Mouse (Mus musculus): Measurements from ENCODE around the gene Mpv17l. TPM values are rescaled to one million over a fixed set of nuclear protein-coding genes. Genes with fewer than 3 reads are reported as not detected.
"Not testable (repeated sequence)": the region's sequence is repeated elsewhere in the genome, so short reads cannot be mapped to it uniquely, and the experiment has no call there.

The Mpv17l gene
- total and polyA plus RNA-seq, 3 experiments = 0.51 to 1.3 (median 0.69) TPM

GRCm38 (mm10) chr16:13972051-13972450, 69.1 kb downstream of the Mpv17l start:
- H3K4me3 ChIP-seq (replicated peaks in 1 of 3; ENCODE audit: low read depth in 2 of 3, low read length in 2 of 3, poor library complexity in 1 of 3) = no peak overlapping the region
- in situ Hi-C loops (cut with MboI; ENCODE audit: low pct_ligation_motif_present, low pct_unique_long_range_greater_than_20kb, low sequenced_read_pairs) (no loop called here), dilution Hi-C loops (cut with MboI; ENCODE audit: extremely low pct_ligation_motif_present, extremely low pct_unique_long_range_greater_than_20kb, low sequenced_read_pairs) (no loop called here)
- no peaks in the 10 kb centered on the region for H3K79me2 ChIP-seq (replicated peaks; ENCODE audit: control insufficient read depth, extremely low read depth, insufficient read depth, poor library complexity, severe bottlenecking)
- no peaks in the 10 kb centered on the region for H3K27me3 ChIP-seq (replicated peaks)
- peaks cover 0 to 4% of the 10 kb centered on the region in 2 experiments; a peak in 2 of 4 replicates for H3K4me1 ChIP-seq (ENCODE audit: control insufficient read depth in 1 of 2, insufficient read depth in 2 of 2)
- no peaks in the 10 kb centered on the region for H3K36me3 ChIP-seq (replicated peaks in 1 of 2; ENCODE audit: control insufficient read depth in 1 of 2, insufficient read depth in 1 of 2, low read length in 1 of 2)
- TF ChIP-seq USF2 (conservative IDR thresholded peaks at IDR 0.05; ENCODE audit: low read depth, low read length) (peak; percentile 22; the same call in 1 of the 2 replicates), USF1 (IDR thresholded peaks at IDR 0.05; ENCODE audit: low read depth, low read length) (0 out of 2 replicates have a peak, but pooled peaks have one; percentile 12), RAD21 (IDR thresholded peaks at IDR 0.05; ENCODE audit: low read depth, low read length) (no peak)
- no peak overlapping the region for H3K27ac ChIP-seq (ENCODE audit: insufficient read depth, low read depth)
- H3K9me3 ChIP-seq (replicated peaks; ENCODE audit: low read length) = no peaks in the 10 kb centered on the region
- H3K9ac ChIP-seq (ENCODE audit: insufficient read depth, low read depth) = no peak overlapping the region
- DNase-seq (ENCODE audit: extremely low read depth) = no peak
- H3K4me2 ChIP-seq (ENCODE audit: insufficient read depth, low read depth, poor library complexity, severe bottlenecking) = no peak overlapping the region

GRCm38 (mm10) chr16:13976358-13976896, 73.5 kb downstream of the Mpv17l start:
- H3K9me3 ChIP-seq (replicated peaks; ENCODE audit: low read length); DNase-seq (ENCODE audit: extremely low read depth); H3K4me2 ChIP-seq (ENCODE audit: insufficient read depth, low read depth, poor library complexity, severe bottlenecking); dilution Hi-C loops (cut with MboI; ENCODE audit: extremely low pct_ligation_motif_present, extremely low pct_unique_long_range_greater_than_20kb, low sequenced_read_pairs); H3K79me2 ChIP-seq (replicated peaks; ENCODE audit: control insufficient read depth, extremely low read depth, insufficient read depth, poor library complexity, severe bottlenecking); in situ Hi-C loops (cut with MboI; ENCODE audit: low pct_ligation_motif_present, low pct_unique_long_range_greater_than_20kb, low sequenced_read_pairs); H3K27me3 ChIP-seq (replicated peaks); H3K27ac ChIP-seq (ENCODE audit: insufficient read depth, low read depth); H3K4me3 ChIP-seq (replicated peaks in 1 of 3; ENCODE audit: low read depth in 2 of 3, low read length in 2 of 3, poor library complexity in 1 of 3); H3K4me1 ChIP-seq (ENCODE audit: control insufficient read depth in 1 of 2, insufficient read depth in 2 of 2); H3K36me3 ChIP-seq (replicated peaks in 1 of 2; ENCODE audit: control insufficient read depth in 1 of 2, insufficient read depth in 1 of 2, low read length in 1 of 2); H3K9ac ChIP-seq (ENCODE audit: insufficient read depth, low read depth): not testable (repeated sequence)

GRCm38 (mm10) chr16:13977026-13977425, 74.1 kb downstream of the Mpv17l start:
- DNase-seq (ENCODE audit: extremely low read depth); dilution Hi-C loops (cut with MboI; ENCODE audit: extremely low pct_ligation_motif_present, extremely low pct_unique_long_range_greater_than_20kb, low sequenced_read_pairs); H3K79me2 ChIP-seq (replicated peaks; ENCODE audit: control insufficient read depth, extremely low read depth, insufficient read depth, poor library complexity, severe bottlenecking); H3K36me3 ChIP-seq (replicated peaks in 1 of 2; ENCODE audit: control insufficient read depth in 1 of 2, insufficient read depth in 1 of 2, low read length in 1 of 2); H3K9ac ChIP-seq (ENCODE audit: insufficient read depth, low read depth); H3K27me3 ChIP-seq (replicated peaks); H3K27ac ChIP-seq (ENCODE audit: insufficient read depth, low read depth); H3K4me2 ChIP-seq (ENCODE audit: insufficient read depth, low read depth, poor library complexity, severe bottlenecking); H3K4me1 ChIP-seq (ENCODE audit: control insufficient read depth in 1 of 2, insufficient read depth in 2 of 2); H3K4me3 ChIP-seq (replicated peaks in 1 of 3; ENCODE audit: low read depth in 2 of 3, low read length in 2 of 3, poor library complexity in 1 of 3); in situ Hi-C loops (cut with MboI; ENCODE audit: low pct_ligation_motif_present, low pct_unique_long_range_greater_than_20kb, low sequenced_read_pairs); H3K9me3 ChIP-seq (replicated peaks; ENCODE audit: low read length): not testable (repeated sequence)

- dilution Hi-C loops (cut with MboI; ENCODE audit: extremely low pct_ligation_motif_present, extremely low pct_unique_long_range_greater_than_20kb, low sequenced_read_pairs); H3K27ac ChIP-seq (ENCODE audit: insufficient read depth, low read depth); H3K36me3 ChIP-seq (replicated peaks in 1 of 2; ENCODE audit: control insufficient read depth in 1 of 2, insufficient read depth in 1 of 2, low read length in 1 of 2); DNase-seq (ENCODE audit: extremely low read depth); H3K4me2 ChIP-seq (ENCODE audit: insufficient read depth, low read depth, poor library complexity, severe bottlenecking); H3K27me3 ChIP-seq (replicated peaks); H3K79me2 ChIP-seq (replicated peaks; ENCODE audit: control insufficient read depth, extremely low read depth, insufficient read depth, poor library complexity, severe bottlenecking); H3K4me1 ChIP-seq (ENCODE audit: control insufficient read depth in 1 of 2, insufficient read depth in 2 of 2); H3K9me3 ChIP-seq (replicated peaks; ENCODE audit: low read length); H3K4me3 ChIP-seq (replicated peaks in 1 of 3; ENCODE audit: low read depth in 2 of 3, low read length in 2 of 3, poor library complexity in 1 of 3); H3K9ac ChIP-seq (ENCODE audit: insufficient read depth, low read depth); in situ Hi-C loops (cut with MboI; ENCODE audit: low pct_ligation_motif_present, low pct_unique_long_range_greater_than_20kb, low sequenced_read_pairs): not testable (repeated sequence)
Observed at GRCm38 (mm10) chr16:13981726-13982125, 78.8 kb downstream of the Mpv17l start.

Data from CH12.LX (cell line).